Mouse (Mus musculus) frontal cortex, postnatal 14 days (tissue): ENCODE results near the gene Sdk2.

Source experiments
- DNase-seq, 2 experiments: peaks; one replicate each; pipeline ENCODE4 v3.0.0; 2022; ENCODE audit warnings: low spot score in 2 of 2

The Sdk2 gene

GRCm38 (mm10) chr11:113991886-113992285 is 75.0 kb downstream of the Sdk2 start:
- DNase-seq: no peak

- DNase-seq: peak; percentile 70 to 78
Observed at GRCm38 (mm10) chr11:113990466-113990865, 76.4 kb downstream of the Sdk2 start.

GRCm38 (mm10) chr11:113990065-113990464 is 76.8 kb downstream of the Sdk2 start:
- no peak for DNase-seq

- DNase-seq: no peak
Observed at GRCm38 (mm10) chr11:113985826-113986416, 80.9 kb downstream of the Sdk2 start.

GRCm38 (mm10) chr11:113981732-113982503 is 84.9 kb downstream of the Sdk2 start:
- DNase-seq: peak in 1 of 2 experiments; percentile 36

- DNase-seq: no peak
Observed at GRCm38 (mm10) chr11:113981088-113981487, 85.8 kb downstream of the Sdk2 start.

GRCm38 (mm10) chr11:113978318-113978717 is 88.5 kb downstream of the Sdk2 start:
- DNase-seq: no peak

GRCm38 (mm10) chr11:113975667-113975970 is 91.2 kb downstream of the Sdk2 start:
- no peak for DNase-seq

GRCm38 (mm10) chr11:113974876-113975666 is 91.8 kb downstream of the Sdk2 start:
- DNase-seq: no peak

GRCm38 (mm10) chr11:113972517-113972872 is 94.4 kb downstream of the Sdk2 start:
- DNase-seq: no peak

GRCm38 (mm10) chr11:113971609-113972516 is 95.0 kb downstream of the Sdk2 start:
- peak; percentile 54 to 57 for DNase-seq

- no peak for DNase-seq
Observed at GRCm38 (mm10) chr11:113970026-113970425, 96.8 kb downstream of the Sdk2 start.

GRCm38 (mm10) chr11:113965214-113965613 is 101.6 kb downstream of the Sdk2 start:
- no peak for DNase-seq

GRCm38 (mm10) chr11:113962751-113963150 is 104.1 kb downstream of the Sdk2 start:
- DNase-seq: no peak

- DNase-seq: no peak
Observed at GRCm38 (mm10) chr11:113951616-113951988, 115.2 kb downstream of the Sdk2 start.

GRCm38 (mm10) chr11:113950904-113951615 is 115.8 kb downstream of the Sdk2 start:
- no peak for DNase-seq

- DNase-seq: no peak
Observed at GRCm38 (mm10) chr11:113948676-113949075, 118.2 kb downstream of the Sdk2 start.

GRCm38 (mm10) chr11:113942101-113942735 is 124.6 kb downstream of the Sdk2 start:
- no peak for DNase-seq

GRCm38 (mm10) chr11:113933678-113934077 is 133.2 kb downstream of the Sdk2 start:
- no peak for DNase-seq

- DNase-seq: no peak
Observed at GRCm38 (mm10) chr11:113932909-113933308, 133.9 kb downstream of the Sdk2 start.

GRCm38 (mm10) chr11:113931701-113932100 is 135.1 kb downstream of the Sdk2 start:
- DNase-seq: no peak
